Mouse (Mus musculus): ENCODE data around the gene Gm10277.

Gene Gm10277

GRCm38 (mm10) chr11:77800491-77800868, 12.9 kb upstream of the Gm10277 start:
- DNase-seq (ENCODE audit: low spot score): no peak

GRCm38 (mm10) chr11:77795216-77795615, 7.7 kb upstream of the Gm10277 start:
- no peak for DNase-seq (ENCODE audit: low spot score)

- peak; percentile 98 for DNase-seq (ENCODE audit: low spot score)
These were observed 5.8 kb upstream of the Gm10277 start for GRCm38 (mm10) chr11:77793238-77793930.

- DNase-seq (ENCODE audit: low spot score): no peak
These were observed 5.0 kb upstream of the Gm10277 start for GRCm38 (mm10) chr11:77792566-77792909.

GRCm38 (mm10) chr11:77791752-77792565, 4.4 kb upstream of the Gm10277 start:
- DNase-seq (ENCODE audit: low spot score): no peak

- DNase-seq (ENCODE audit: low spot score): no peak
These were observed 3.7 kb upstream of the Gm10277 start for GRCm38 (mm10) chr11:77791241-77791727.

GRCm38 (mm10) chr11:77790286-77790685, 2.7 kb upstream of the Gm10277 start:
- DNase-seq (ENCODE audit: low spot score): no peak

GRCm38 (mm10) chr11:77789512-77789911, 2.0 kb upstream of the Gm10277 start:
- DNase-seq (ENCODE audit: low spot score): no peak

- DNase-seq (ENCODE audit: low spot score): peak; percentile 80
These were observed 1.6 kb downstream of the Gm10277 start for GRCm38 (mm10) chr11:77785768-77786561.

- no peak for DNase-seq (ENCODE audit: low spot score)
These were observed 2.2 kb downstream of the Gm10277 start for GRCm38 (mm10) chr11:77785396-77785767.

- no peak for DNase-seq (ENCODE audit: low spot score)
These were observed 2.7 kb downstream of the Gm10277 start for GRCm38 (mm10) chr11:77784894-77785293.

- DNase-seq (ENCODE audit: low spot score): no peak
These were observed 3.5 kb downstream of the Gm10277 start for GRCm38 (mm10) chr11:77783747-77784646.

- DNase-seq (ENCODE audit: low spot score): no peak
These were observed 4.3 kb downstream of the Gm10277 start for GRCm38 (mm10) chr11:77783211-77783746.

- DNase-seq (ENCODE audit: low spot score): no peak
These were observed 5.3 kb downstream of the Gm10277 start for GRCm38 (mm10) chr11:77782104-77782815.

GRCm38 (mm10) chr11:77781088-77781487, 6.5 kb downstream of the Gm10277 start:
- no peak for DNase-seq (ENCODE audit: low spot score)

- no peak for DNase-seq (ENCODE audit: low spot score)
These were observed 8.3 kb downstream of the Gm10277 start for GRCm38 (mm10) chr11:77779240-77779639.

GRCm38 (mm10) chr11:77777937-77778336, 9.6 kb downstream of the Gm10277 start:
- no peak for DNase-seq (ENCODE audit: low spot score)

GRCm38 (mm10) chr11:77777436-77777835, 10.1 kb downstream of the Gm10277 start:
- DNase-seq (ENCODE audit: low spot score): no peak

- no peak for DNase-seq (ENCODE audit: low spot score)
These were observed 11.7 kb downstream of the Gm10277 start for GRCm38 (mm10) chr11:77775701-77776400.

Data from layer of hippocampus, adult 11-12 months (tissue).